Mouse (Mus musculus): ENCODE measurements at regions not wholly inside any gene's neighbourhood (a gene's known extent, or its start where the extent isn't known, plus 50 kb on each side); places are given as distances from the start of the nearest gene placed in this dataset.

DNA sequence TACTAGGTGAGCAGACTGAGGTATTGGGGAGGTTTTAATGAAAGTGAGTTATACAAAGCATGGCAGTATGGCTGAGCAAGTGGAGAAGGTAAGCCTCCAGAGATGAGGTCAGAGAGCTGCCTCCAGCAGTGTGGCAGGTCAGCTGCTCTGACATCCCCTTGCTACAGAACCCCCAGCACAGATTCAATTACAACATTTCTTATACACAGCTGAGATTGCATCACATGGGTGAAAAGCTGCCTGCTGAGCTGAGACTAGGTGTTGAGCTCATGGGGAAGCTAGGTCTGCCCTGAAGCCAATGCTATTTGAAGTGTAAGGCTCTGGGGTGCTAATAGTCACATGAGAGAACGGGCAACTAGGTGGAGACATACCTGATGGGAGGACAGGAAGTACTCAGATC, 350.4 kb upstream of the Meis1 start:
- DNase-seq = no peak

DNA sequence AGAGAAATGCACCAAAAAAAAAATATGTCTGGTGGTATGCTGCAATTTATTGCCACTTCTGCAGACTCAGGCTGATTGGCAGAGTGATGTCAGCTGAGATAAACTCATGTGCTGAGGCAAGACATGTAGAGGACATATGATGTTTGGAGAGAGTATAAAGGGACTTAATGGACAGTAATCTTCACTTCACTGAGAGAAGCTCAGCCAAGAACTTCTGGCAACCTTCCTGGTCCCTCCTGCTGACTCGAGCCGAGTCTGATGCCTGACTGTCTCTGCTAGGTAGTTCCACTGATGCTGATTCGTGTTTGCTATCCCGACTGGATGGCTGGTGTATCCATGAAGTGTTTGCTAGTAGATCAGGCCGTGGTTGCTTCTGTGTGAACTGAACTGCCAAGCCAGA, 354.7 kb upstream of the Meis1 start:
- DNase-seq = no peak

DNA sequence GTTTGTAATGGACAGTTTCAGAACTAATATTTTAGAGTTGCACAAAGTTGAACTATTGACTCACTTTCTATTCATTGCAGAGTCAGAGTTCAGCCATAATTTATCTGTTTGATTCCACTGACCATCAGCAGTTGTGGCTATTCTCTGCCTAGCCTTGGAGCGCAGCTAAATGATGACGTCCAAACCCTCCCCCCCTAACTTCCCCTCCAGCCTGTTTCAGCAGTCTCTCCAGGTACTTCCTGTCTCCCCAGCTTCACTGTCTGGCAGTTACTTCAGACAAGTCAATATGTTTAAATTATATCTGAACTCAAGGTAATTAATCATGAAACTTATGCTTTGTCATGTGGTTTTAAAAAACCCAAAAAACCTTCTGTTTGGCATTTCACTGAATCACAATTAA, 362.1 kb upstream of the Meis1 start:
- DNase-seq = no peak

DNA sequence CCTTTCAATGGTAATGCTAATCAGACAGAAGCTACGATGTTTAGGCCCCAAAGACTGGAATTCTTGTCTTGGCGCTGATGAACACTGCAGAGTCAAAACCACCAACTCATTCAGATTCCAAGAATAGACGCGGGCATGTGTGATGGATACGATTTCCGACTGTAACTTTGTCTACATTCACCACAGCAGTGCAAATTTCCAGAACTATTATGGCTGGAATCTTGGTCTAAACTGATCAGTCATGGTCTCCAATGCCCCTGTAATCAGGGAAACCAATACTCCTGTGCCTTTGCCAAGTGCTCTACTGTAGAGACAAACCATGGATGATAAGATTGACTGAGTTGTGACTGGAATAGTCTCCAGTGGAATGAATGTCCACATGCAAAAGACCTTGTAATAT, 370.4 kb upstream of the Meis1 start:
- DNase-seq = no peak

DNA sequence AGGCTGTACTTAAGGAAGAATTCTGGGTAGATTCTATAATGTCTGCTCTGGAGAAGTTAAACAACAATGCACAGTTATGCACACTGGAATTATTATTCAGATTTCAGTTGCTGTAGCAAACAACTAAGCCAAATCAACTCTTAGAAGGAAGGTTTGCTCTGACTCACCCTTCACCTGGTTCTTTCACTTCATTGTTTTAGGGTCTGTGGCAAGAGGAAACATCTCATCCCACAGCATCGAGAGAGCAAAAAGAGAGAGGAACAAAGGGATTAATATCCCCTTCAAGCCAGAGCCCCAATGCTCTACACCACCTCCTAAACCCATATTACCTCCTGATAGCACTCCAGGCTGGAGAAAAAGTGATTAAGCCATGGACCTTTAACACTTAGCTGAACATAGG, 373.4 kb upstream of the Meis1 start:
- DNase-seq = no peak

DNA sequence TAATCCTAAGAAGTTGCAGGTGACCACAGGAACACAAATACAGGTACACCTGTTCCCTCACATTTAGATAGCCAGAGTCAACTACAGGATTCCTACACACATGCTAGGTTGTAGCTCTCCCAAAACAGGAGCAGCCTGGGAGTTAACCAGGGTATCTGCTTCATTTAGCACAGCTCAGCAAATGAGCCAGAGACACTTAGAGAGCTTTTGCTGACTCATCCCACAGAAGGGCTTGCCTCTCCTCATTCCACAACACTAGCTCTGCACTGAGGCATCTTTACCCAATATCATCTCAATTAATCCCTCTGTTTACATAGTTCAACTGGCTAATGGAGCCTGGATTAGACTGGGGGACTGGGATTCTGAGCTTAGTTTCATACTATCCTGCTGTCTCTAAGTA, 375.6 kb upstream of the Meis1 start:
- DNase-seq = no peak

DNA sequence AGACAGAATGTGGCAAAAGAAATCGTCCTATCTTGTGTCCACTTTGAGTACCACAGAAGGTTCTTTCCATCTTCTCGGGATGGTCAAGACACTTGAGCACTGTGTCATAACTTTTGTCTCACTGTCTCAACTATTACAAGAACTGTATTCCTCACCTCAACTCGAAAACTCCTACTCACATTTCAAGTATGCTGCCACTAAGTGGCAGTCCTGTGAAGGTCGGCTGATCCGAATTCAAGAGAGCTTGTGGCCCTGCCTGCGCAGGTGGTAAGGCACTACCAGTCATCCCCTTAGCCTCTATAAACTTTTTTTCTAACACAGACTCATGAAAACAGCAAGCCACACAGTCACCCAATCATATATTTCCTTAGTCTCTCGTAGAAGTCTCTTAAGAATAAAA, 381.6 kb upstream of the Meis1 start:
- DNase-seq = no peak

DNA sequence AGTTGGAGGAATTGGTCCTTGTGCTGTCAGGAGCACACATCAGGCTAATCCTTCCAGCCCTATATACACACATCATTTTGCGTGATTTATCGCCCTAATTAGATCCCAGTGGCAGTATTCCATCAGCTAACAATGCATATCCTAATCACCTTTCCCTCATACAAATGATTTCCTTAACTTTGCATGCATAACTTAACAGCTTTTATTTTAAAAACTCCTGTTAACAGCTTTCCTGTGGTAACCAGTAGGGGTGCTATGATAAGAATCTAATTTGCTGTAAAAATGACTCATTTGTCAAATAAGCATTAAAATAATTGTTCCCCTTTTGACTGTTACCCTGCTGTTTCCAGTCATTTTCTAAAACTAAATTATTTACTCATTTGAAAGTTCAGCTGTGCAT, 401.4 kb upstream of the Meis1 start:
- no peak for DNase-seq

DNA sequence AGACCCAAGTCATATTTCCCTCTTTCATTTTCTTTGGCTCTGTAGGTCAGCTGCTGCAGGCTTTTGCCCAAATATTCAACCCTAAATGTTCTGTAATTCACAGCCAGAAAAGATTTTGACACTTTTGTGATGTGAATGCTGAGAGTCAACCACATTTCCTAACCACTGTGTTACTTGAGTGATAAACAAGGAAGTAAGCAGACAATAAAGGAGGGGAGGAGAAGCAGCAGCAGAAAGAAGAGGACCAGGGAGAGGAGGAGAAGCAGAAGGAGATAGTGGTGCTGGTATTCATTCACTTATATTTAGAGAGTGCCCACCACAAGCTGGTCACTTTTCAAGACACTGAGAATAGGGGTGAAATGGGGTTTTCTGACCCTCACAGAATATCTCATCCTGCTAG, 404.5 kb upstream of the Meis1 start:
- DNase-seq = no peak

DNA sequence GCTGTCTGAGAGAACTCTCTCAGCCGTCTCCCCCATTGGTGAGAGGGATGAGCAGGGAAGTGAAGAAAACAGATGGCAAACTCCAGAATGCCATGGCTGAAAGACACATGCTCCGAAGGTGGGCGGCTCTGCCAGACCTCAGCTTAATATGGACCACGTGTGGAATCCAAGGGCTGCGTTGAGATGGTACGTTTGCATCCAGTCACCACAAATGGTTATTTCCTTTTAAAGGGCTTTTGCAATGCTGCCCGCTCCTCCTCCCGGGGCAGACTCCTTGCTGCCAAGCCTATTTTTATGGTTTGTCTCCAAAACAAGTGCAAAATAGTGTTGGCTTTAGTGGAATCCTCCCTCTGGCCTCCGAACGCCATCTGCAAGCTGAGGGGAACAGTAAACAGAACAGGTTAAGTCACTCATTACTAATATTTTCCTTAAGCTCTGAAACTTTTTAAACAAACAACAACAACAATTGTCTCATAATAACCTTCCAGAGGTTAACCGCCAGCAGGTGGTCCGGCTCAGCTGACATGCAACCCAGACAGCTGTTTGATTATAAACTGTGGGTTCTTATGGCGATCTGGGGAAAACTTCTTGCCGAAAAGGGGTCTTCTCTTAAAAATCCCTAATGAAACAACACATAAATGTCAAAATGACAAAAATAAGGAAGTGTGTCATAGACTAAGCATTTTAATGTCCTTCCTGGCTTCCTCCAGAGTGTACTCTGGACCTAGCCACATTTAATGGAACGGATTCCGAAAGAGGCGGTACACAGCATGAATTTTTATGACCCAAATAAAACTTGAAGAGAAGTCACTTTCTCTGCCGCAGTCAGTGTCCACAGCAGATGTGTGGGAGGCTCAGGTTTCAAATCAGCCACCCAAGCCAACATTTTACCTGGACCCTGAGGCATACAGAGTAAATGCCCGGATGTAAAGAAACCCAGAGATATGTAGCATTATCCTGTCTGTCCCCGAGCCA, 405.3 kb upstream of the Meis1 start:
- DNase-seq = no peak

DNA sequence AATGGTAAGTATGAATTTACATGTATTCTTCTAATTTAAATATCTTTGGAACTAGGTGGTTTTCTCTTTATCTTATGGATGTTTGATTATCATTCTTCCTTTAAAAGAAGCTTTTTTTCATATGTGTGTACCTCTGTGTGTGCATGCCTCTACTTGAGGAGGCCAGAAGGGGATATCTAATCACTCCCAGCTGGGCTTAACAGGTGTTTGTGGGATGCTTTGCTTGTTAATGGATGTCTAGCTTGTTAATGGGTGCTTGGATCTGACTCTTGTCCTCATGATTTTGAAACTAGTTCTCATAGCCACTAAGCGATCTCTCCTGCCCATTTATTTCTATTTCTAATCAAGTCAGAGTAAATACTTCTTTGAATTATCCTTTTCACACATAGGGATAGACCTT, 408.8 kb upstream of the Meis1 start:
- DNase-seq = no peak

DNA sequence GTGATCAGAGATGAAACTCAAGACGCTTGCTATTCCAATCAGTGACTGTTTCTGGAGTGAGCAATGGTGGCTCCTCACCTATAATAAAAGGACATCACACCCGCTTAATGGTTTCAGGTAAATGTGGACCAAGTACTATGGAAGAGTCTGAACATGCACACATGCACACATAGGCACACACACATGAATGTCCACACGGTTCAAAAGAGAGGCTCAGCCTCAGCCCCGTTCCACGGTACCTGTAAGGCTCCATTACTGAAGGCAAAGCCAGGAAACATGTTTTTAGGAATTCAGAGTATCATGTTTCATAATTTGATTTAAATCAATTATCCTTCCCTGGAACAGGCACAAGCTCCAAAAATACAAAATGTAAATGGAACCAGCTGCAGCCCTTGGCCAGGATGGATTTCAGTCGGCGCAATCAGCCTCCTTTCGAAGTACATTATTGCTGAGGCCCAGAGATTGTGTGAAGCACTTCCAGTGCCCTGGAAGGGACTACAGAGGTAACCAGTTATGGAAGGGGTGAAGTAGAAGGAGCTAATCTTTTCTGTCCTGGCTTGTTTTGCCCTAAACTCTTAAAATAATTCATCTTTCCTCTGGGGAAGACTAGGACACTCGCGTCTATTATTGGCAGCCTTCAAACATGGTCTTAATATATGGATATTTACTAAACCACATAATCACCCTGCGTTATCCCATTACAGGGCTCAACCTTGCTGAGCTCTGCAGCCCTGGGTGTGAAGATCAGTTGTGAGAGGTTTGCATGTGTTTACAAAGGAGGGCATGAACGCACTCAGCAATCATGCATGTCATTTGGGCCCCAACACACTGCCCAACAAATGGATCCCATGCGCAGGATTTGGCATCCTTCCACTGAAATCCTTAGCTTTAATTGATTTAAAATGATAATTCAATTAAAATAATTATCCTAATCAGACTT, 415.2 kb upstream of the Meis1 start:
- no peak for DNase-seq

DNA sequence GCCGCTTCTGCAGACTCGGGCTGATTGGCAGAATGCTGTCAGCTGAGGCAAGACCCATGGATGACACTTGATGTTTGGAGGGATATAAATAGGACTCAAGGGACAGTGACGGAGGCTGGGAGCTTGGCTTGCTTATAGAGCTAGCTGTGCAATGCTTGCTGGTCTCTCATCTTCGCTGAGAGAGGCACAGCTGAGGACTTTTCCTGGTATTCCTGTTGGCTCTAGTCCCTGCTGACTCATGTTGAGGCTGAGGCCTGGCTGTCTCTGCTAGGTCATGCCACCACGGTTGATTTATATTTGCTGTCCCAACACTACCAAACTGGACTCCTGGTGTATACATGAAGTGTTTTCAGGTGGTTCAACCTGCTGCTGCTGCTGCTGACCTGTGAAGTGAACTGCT, 419.6 kb upstream of the Meis1 start:
- DNase-seq = no peak

DNA sequence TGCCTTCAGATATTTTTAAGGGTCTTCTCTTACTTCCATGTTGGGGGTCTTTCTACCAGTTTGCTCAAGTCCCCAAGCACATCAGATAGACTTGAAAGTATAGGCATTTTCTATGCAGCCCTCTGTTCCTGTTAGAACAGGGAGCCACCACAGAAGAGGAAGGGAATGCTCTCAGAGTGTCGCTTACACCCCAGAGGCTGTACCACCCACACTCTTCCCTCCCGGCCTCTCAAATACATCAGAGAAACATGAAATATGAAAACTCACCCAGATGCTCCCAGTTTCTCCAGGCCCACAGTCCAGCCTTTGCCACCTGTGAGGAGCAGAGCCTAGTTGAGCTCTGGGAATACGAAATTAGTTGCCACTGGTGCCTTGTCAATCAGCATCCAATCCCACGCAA, 423.2 kb upstream of the Meis1 start:
- no peak for DNase-seq

DNA sequence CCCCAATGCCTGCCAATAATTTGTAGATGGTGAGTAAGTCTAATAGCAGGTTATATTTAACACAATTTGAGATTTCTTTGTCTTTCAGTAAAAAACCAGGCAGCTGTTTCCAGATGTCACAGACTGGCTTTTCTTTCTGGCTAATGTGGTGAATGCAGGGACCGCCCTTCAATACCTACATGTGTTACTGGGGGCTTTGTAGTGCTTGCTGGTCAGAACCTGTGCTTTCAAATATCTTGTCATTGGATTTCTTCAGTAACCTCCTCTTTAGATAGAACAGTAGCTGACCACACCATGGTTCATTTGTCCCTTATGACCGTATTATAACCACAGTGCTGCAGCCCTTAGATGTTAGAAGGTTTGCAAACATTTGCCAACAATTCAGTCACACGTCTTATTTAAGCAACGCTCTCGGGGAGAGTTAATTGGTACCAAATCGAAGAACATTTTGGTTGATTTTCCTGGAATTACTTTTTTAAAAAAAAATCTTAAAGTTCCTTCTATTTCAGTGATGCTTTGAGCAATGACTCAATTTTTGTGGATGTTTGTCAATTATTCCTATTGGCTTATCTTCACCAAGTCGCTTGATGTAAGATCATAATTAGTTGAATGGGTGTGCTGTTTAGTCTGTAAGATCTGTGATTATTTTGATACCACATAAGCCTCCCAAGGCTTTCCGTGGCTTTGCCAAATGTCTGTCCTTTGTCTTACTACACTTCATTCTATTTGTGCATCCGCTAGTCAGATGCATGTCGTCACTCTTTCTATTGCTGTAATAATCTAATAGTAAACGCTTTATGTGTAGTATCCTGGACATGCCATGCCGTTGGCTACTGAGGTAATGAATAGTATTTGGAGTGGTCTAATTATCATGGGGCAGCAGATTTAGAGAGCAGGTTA, 436.9 kb upstream of the Meis1 start:
- no peak for DNase-seq

DNA sequence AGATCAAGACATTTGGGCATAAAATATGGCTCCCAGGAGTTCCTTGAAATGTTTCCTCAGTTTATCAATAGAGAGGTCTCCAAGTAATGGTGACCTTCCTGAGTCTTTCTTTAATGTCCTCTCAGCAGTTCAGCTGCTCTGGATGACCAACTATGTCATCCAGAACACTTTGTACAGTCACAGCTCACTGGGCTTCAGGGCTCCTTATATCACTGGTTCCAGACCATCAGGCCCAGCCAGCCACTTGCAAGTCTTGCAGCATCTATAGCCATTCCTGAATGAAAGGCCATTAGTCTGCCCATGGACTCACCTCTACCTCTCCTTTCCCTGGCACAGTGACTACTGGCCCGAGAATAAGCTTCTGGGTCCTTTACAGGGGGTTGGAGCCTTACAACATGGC, 437.8 kb upstream of the Meis1 start:
- no peak for DNase-seq

DNA sequence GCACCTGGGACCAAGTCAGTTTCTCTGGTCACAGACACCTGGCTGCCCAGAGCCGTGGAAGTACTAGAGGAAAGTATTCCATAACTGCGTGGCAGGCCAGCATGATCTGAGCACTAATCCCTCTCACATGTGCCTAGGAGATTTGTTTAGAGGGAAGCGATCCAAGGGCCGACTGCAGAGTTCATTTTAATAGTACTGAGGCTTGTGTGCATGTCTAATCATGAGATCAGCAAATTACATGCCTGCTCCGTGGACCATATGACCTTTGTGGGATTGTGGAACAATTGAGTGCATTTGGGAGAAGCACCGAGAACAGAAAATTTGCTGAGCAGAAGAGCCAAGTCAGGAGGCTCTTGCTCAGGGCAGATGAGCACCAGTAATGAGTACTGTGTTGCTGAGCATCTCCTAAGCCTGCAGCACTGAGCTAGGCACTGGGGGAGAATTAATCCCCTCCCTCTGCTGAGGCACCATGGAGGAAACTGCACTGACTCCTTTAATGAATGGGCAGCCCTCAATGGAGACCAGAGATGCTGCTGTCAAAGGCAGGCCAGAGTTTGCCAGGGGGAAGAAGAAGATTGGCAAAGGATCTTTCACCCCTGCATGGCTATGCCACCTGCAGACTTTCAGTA, 445.1 kb upstream of the Meis1 start:
- no peak for DNase-seq

DNA sequence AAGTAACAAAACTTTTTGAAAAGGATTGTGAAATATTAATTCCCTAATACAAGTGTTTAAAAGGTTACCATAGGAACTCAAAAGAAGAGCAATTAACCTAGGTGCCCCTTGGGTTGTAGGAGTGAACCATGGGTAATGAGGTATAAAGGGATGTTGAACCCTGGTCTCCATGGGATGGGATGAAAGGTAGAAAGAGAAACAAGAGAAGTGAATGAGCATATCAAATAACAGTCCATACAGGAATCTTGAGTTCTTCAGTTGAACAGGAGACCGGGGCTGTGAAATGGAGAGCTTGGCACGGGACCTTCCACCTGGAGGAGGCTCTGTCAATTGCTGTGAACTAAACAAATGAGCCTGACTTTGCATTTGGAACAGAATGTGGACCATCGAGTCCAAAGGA, 449.6 kb upstream of the Meis1 start:
- DNase-seq = no peak

DNA sequence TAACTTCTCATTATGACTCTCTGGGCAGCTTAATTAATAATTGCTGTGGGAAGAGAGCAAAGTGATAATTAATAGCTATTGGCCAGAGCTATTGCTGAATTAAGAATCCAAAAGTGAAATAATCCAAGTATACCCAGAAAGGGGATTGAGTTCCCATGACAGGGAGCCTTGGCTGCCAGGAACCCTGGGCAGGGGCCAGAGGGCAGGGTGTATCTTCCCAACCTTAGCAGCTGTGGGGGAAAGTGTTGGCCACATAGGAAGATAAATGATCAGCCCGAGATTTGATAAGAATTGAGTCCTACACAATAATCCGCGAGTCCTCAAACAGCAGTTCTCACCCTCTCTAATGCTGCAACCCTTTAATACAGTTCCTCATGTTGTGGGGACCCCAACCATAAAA, 450.0 kb upstream of the Meis1 start:
- no peak for DNase-seq

DNA sequence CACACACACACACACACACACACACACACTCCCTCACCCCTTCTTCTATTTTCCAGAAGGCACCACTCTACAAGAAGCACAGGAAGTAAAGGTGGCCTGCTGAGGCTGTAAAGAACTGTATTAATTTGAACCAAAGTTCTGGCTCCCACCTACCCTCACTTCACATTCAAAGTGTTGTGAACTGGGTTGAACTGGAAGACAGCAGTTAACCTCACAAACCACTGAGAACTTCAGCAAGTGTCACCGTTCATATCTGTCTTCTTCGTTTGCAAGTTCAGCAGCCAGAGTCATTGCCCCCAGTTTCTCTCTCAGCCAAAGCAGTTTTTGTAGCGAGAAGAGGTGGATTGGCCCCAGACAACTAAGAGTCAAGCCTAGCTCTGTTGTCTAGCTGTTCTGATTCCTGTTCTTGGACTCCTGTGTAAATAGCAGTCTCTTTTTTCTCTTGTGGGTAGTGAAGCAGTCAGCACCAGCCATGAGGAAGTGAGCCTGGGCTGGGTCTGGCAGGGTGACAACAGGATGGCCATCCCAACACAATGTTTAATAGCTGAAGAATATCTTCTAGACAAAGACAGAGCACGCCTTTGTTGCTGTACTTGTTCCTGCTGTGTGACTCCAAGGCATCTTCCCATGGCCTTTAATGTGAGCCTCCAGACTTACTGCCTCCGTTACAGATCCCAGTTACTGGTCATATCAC, 452.0 kb upstream of the Meis1 start:
- no peak for DNase-seq

DNA sequence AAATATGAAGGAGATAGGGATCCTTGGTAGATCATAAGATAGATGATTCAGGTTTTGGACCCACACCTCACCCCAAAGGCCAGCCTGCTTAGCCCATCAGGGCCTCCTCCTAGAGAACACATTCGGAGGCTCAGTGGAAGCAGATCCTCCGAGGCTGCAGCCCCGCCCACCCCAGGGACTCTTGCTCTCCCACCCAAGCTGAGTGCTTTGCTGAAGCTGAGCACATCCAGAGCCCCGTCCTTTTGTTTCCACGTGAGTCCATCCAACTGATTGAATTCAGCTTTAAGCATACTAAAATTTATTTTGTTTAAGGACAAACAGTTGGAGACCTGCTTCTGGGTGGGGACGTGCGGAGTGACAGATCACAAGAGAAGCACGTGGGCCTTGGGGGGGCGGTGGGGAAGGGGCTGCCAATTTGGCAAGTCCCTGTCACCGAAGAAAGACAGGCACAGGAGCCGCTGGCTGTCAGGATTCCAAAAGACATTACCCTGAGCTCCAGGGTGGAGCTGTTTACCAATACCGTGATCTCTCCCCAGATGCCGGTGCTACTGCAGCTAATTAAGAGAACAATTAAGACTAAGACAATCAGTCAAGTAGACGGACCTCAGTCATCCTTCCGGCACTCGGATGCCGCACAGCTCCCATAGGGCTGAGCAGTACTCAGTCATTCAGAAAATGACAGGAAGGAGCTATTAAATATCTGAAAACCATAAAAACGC, 448.9 kb upstream of the Spred2 start:
- DNase-seq = no peak

Measured in thymus, postnatal 36 days (tissue).